Mouse (Mus musculus) lung, postnatal 0 days (tissue): ENCODE measurements around the gene Epb41l5.

Source experiments
- CTCF ChIP-seq: IDR thresholded peaks from 2 replicates; pipeline ENCODE4 v1.5.1; 2016; ENCODE audit warnings: antibody characterized with exemption, mild to moderate bottlenecking
- EP300 ChIP-seq: IDR thresholded peaks from 2 replicates; pipeline ENCODE4 v1.6.1; 2016; ENCODE audit warnings: antibody characterized with exemption, mild to moderate bottlenecking, control low read depth

DNA sequence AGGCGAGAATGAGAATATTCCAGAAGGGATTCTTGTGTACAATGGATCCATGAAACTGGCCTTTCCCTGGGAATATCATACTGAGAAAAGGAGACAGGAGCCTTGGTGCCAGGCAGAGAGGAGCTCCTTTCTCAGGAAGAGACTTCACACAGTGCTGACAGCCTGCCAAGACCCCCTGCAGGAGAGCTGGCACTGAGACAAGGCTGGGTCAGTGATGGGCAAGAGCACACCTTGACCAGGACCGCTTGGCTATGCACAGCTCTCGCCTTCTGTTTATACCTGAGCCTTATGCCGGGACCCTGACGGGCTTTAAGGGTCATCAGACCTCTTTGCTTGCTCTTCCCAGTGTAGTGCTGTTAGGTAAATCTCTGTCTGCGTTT, 153.4 kb downstream of the Epb41l5 start:
- TF ChIP-seq CTCF (no peak), EP300 (no peak)
